Mouse (Mus musculus): ENCODE measurements around the gene Arih1. TPM values are rescaled to one million over a fixed set of nuclear protein-coding genes. Genes with fewer than 3 reads are reported as not detected.

The Arih1 gene
- polyA plus RNA-seq, 1 experiment: 160 TPM

- TF ChIP-seq CTCF (IDR thresholded peaks at IDR 0.05; ENCODE audit: control insufficient read depth, insufficient read depth, insufficient replicate concordance, low read depth, low read length): no peak
- no peak for TF ChIP-seq POLR2A (IDR thresholded peaks at IDR 0.05; ENCODE audit: control insufficient read depth, low read depth, low read length)
- no peaks in the 10 kb centered on the region for H3K27me3 ChIP-seq (ENCODE audit: control insufficient read depth, insufficient read depth, low read length)
- no peak overlapping the region for H3K27ac ChIP-seq (ENCODE audit: control insufficient read depth, insufficient read depth, low read depth, low read length)
- H3K36me3 ChIP-seq (ENCODE audit: control insufficient read depth, insufficient read depth, low read length): no peaks in the 10 kb centered on the region
- no peaks in the 10 kb centered on the region for H3K4me1 ChIP-seq (ENCODE audit: control insufficient read depth, insufficient read depth, low read length)
- H3K4me3 ChIP-seq (ENCODE audit: control insufficient read depth, low read depth, low read length): no peak overlapping the region
These were observed 17.0 kb downstream of the Arih1 start for GRCm38 (mm10) chr9:59469446-59469845.

- TF ChIP-seq CTCF (IDR thresholded peaks at IDR 0.05; ENCODE audit: control insufficient read depth, insufficient read depth, insufficient replicate concordance, low read depth, low read length): no peak
- no peak for TF ChIP-seq POLR2A (IDR thresholded peaks at IDR 0.05; ENCODE audit: control insufficient read depth, low read depth, low read length)
These were observed 22.1 kb downstream of the Arih1 start for GRCm38 (mm10) chr9:59464293-59464692.

GRCm38 (mm10) chr9:59458997-59459510 lies 27.4 kb downstream of the Arih1 start:
- Histone ChIP-seq H3K4me3 (ENCODE audit: control insufficient read depth, low read depth, low read length) (no peak overlapping the region), H3K36me3 (ENCODE audit: control insufficient read depth, insufficient read depth, low read length) (no peaks in the 10 kb centered on the region), H3K4me1 (ENCODE audit: control insufficient read depth, insufficient read depth, low read length) (no peaks in the 10 kb centered on the region), H3K27me3 (ENCODE audit: control insufficient read depth, insufficient read depth, low read length) (no peaks in the 10 kb centered on the region), H3K27ac (ENCODE audit: control insufficient read depth, insufficient read depth, low read depth, low read length) (no peak overlapping the region)
- TF ChIP-seq CTCF (IDR thresholded peaks at IDR 0.05; ENCODE audit: control insufficient read depth, insufficient read depth, insufficient replicate concordance, low read depth, low read length) (no peak), POLR2A (IDR thresholded peaks at IDR 0.05; ENCODE audit: control insufficient read depth, low read depth, low read length) (no peak)

More at GRCm38 (mm10) chr9:59464293-59464692, 22.1 kb downstream of the Arih1 start:
- no peaks in the 10 kb centered on the region for H3K27me3 ChIP-seq (ENCODE audit: control insufficient read depth, insufficient read depth, low read length)
- no peak overlapping the region for H3K4me3 ChIP-seq (ENCODE audit: control insufficient read depth, low read depth, low read length)
- H3K36me3 ChIP-seq (ENCODE audit: control insufficient read depth, insufficient read depth, low read length): no peaks in the 10 kb centered on the region
- no peaks in the 10 kb centered on the region for H3K4me1 ChIP-seq (ENCODE audit: control insufficient read depth, insufficient read depth, low read length)
- no peak overlapping the region for H3K27ac ChIP-seq (ENCODE audit: control insufficient read depth, insufficient read depth, low read depth, low read length)

GRCm38 (mm10) chr9:59458416-59458815 lies 28.0 kb downstream of the Arih1 start:
- H3K27me3 ChIP-seq (ENCODE audit: control insufficient read depth, insufficient read depth, low read length): no peaks in the 10 kb centered on the region
- no peaks in the 10 kb centered on the region for H3K36me3 ChIP-seq (ENCODE audit: control insufficient read depth, insufficient read depth, low read length)
- H3K4me1 ChIP-seq (ENCODE audit: control insufficient read depth, insufficient read depth, low read length): no peaks in the 10 kb centered on the region
- H3K27ac ChIP-seq (ENCODE audit: control insufficient read depth, insufficient read depth, low read depth, low read length): no peak overlapping the region
- TF ChIP-seq CTCF (IDR thresholded peaks at IDR 0.05; ENCODE audit: control insufficient read depth, insufficient read depth, insufficient replicate concordance, low read depth, low read length) (no peak), POLR2A (IDR thresholded peaks at IDR 0.05; ENCODE audit: control insufficient read depth, low read depth, low read length) (no peak)
- H3K4me3 ChIP-seq (ENCODE audit: control insufficient read depth, low read depth, low read length): no peak overlapping the region

GRCm38 (mm10) chr9:59457671-59458070 lies 28.7 kb downstream of the Arih1 start:
- TF ChIP-seq CTCF (IDR thresholded peaks at IDR 0.05; ENCODE audit: control insufficient read depth, insufficient read depth, insufficient replicate concordance, low read depth, low read length) (no peak), POLR2A (IDR thresholded peaks at IDR 0.05; ENCODE audit: control insufficient read depth, low read depth, low read length) (no peak)
- Histone ChIP-seq H3K4me1 (ENCODE audit: control insufficient read depth, insufficient read depth, low read length) (no peaks in the 10 kb centered on the region), H3K27me3 (ENCODE audit: control insufficient read depth, insufficient read depth, low read length) (no peaks in the 10 kb centered on the region), H3K27ac (ENCODE audit: control insufficient read depth, insufficient read depth, low read depth, low read length) (no peak overlapping the region), H3K4me3 (ENCODE audit: control insufficient read depth, low read depth, low read length) (no peak overlapping the region), H3K36me3 (ENCODE audit: control insufficient read depth, insufficient read depth, low read length) (no peaks in the 10 kb centered on the region)

- Histone ChIP-seq H3K36me3 (ENCODE audit: control insufficient read depth, insufficient read depth, low read length) (no peaks in the 10 kb centered on the region), H3K4me3 (ENCODE audit: control insufficient read depth, low read depth, low read length) (no peak overlapping the region), H3K27me3 (ENCODE audit: control insufficient read depth, insufficient read depth, low read length) (no peaks in the 10 kb centered on the region), H3K4me1 (ENCODE audit: control insufficient read depth, insufficient read depth, low read length) (no peaks in the 10 kb centered on the region), H3K27ac (ENCODE audit: control insufficient read depth, insufficient read depth, low read depth, low read length) (no peak overlapping the region)
- TF ChIP-seq POLR2A (IDR thresholded peaks at IDR 0.05; ENCODE audit: control insufficient read depth, low read depth, low read length): no peak
These were observed 30.9 kb downstream of the Arih1 start for GRCm38 (mm10) chr9:59455404-59456068.

GRCm38 (mm10) chr9:59433729-59434128 lies 52.7 kb downstream of the Arih1 start:
- no peak for TF ChIP-seq POLR2A (IDR thresholded peaks at IDR 0.05; ENCODE audit: control insufficient read depth, low read depth, low read length)
- TF ChIP-seq CTCF (IDR thresholded peaks at IDR 0.05; ENCODE audit: control insufficient read depth, insufficient read depth, insufficient replicate concordance, low read depth, low read length): no peak
- Histone ChIP-seq H3K4me3 (ENCODE audit: control insufficient read depth, low read depth, low read length) (no peak overlapping the region), H3K27ac (ENCODE audit: control insufficient read depth, insufficient read depth, low read depth, low read length) (no peak overlapping the region), H3K4me1 (ENCODE audit: control insufficient read depth, insufficient read depth, low read length) (no peaks in the 10 kb centered on the region), H3K27me3 (ENCODE audit: control insufficient read depth, insufficient read depth, low read length) (no peaks in the 10 kb centered on the region), H3K36me3 (ENCODE audit: control insufficient read depth, insufficient read depth, low read length) (no peaks in the 10 kb centered on the region)
